Mouse (Mus musculus) ES-E14 (cell line): ENCODE measurements around the gene Pml.

Experiments
- CHD2 ChIP-seq: IDR thresholded peaks from 2 replicates; pipeline ENCODE4 v1.6.1; 2014; ENCODE audit warnings: mild to moderate bottlenecking, low read depth, low read length, inconsistent platforms
- HCFC1 ChIP-seq: IDR thresholded peaks from 2 replicates; pipeline ENCODE4 v1.6.1; 2012; ENCODE audit warnings: low read length, inconsistent platforms, borderline replicate concordance; ENCODE audit not compliant: insufficient read depth
- MAFK ChIP-seq: IDR thresholded peaks from 2 replicates; pipeline ENCODE4 v1.6.1; 2014; ENCODE audit warnings: mild to moderate bottlenecking, low read depth, low read length, inconsistent platforms; ENCODE audit not compliant: insufficient read depth
- ZC3H11A ChIP-seq: IDR thresholded peaks from 2 replicates; pipeline ENCODE4 v1.6.1; 2012; ENCODE audit warnings: low read depth, mild to moderate bottlenecking, inconsistent platforms, low read length, borderline replicate concordance

GRCm38 (mm10) chr9:58200270-58201090, 49.1 kb downstream of the Pml start:
- TF ChIP-seq MAFK (no peak), ZC3H11A (no peak), HCFC1 (no peak), CHD2 (no peak)
